Mouse (Mus musculus): ENCODE results near the gene Rbm47.

DNA sequence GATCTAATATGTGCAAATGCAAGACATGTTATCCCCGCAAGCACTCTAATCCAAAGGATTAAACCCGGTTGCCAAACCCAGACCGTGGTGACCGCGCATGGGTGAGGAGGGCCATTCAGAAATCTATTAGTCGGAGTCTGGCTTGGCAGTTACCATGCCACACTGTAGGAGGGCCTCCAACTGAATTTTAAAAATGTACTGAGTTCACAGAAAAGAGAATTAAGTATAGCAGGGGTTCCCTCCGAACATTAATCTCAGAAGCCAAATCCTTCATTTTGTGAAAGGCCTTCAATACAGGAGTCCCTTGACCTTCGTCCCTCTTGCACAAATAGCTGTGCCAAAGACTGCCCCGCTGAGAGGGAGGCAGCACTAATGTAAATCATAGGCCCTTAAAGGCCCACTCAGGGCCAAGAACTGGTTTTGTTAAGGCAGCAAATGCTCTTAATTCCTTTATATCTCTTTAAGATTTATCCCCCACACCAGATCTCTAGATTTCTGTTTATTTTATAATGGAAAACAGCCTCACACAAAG, 16.4 kb downstream of the Rbm47 start:
- no peak for TF ChIP-seq CTCF (IDR thresholded peaks at IDR 0.05; ENCODE audit: borderline replicate concordance, control insufficient read depth, extremely low read depth, insufficient read depth, low read length, poor library complexity)
- TF ChIP-seq POLR2A (IDR thresholded peaks at IDR 0.05; ENCODE audit: control insufficient read depth, extremely low read depth, insufficient read depth, low read length, poor library complexity): no peak

Measured in thymus, adult 2 months (tissue).